Mouse (Mus musculus): ENCODE measurements around the gene Lysmd2.
"Not testable (repeated sequence)": the region's sequence is repeated elsewhere in the genome, so short reads cannot be mapped to it uniquely, and the experiment has no call there.

Gene Lysmd2

DNA sequence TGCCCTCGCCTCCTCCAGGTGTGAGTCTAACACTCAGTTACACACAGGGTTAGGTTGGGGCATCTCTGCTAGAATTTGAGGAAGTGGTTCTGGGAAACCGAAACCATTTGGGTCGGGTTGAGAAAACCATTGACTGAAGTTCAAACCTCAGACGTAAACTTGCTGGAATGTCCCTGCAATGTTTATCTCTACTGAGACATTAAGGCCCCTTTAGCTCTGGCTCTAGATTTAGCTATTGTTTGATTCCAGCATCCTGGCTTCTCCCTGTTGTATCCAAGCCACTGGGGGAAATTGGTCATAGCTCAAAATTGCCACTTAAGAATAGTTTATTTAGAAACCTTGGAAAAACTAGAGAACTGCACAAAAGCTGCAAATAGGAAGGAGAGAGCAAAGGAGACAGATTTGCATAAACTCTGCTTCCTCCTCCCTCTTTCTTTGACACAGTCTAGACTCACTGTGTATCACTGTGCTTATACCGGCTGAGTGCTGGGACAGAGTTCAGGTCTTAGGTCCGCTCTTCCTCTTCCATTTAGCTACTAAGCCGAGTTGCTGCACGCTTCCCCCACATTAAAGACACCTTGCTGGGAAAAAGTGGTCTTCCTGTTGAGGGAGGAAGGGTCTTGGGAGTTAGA is 5.4 kb downstream of the Lysmd2 start:
- DNase-seq: no peak

- no peak for DNase-seq
Observed at GRCm38 (mm10) chr9:75632111-75632510, 6.6 kb downstream of the Lysmd2 start.

- no peak for DNase-seq
Observed at GRCm38 (mm10) chr9:75632902-75633301, 7.4 kb downstream of the Lysmd2 start.

GRCm38 (mm10) chr9:75633603-75634002 is 8.1 kb downstream of the Lysmd2 start:
- no peak for DNase-seq

- DNase-seq: no peak
Observed at GRCm38 (mm10) chr9:75634226-75634625, 8.7 kb downstream of the Lysmd2 start.

GRCm38 (mm10) chr9:75645405-75645804 is 19.9 kb downstream of the Lysmd2 start:
- DNase-seq: peak; percentile 25 to 52

- no peak for DNase-seq
Observed at GRCm38 (mm10) chr9:75653981-75654911, 28.7 kb downstream of the Lysmd2 start.

DNA sequence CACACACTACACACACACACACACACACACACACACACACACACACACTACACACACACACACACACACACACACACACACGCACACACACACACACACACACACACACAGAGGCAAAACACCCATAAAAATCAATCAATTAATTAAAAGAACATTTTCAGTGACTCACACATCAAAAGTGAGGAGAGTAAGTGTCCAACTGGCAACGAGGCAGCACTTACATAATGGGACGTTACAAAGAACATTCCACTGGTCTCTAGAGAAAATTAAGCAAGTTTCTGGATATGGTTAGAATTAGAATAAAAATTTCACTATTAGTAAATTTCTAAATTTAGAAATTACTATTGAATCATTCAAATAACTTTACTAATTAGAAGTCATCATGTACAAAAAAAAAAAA is 30.9 kb downstream of the Lysmd2 start:
- DNase-seq: not testable (repeated sequence)

DNA sequence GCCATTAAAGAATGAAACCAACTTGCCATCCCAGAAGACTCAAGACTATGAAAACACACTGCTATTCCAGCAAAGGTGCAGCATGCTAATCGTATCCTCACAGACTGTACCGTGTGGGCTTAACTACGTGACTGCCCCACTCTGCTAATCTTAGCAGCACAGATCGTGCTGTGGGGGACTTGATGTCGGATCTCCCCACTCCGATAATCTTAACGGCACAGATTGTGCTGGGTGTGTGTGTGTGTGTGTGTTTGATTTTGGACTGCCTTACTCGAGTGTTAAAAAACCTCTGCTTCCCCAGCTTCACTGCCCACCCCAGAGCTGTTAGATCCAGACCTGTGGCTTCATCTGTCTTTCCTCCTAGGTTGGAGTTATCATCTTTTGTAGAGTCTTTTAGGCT is 35.4 kb downstream of the Lysmd2 start:
- DNase-seq: no peak

GRCm38 (mm10) chr9:75665364-75665763 is 39.8 kb downstream of the Lysmd2 start:
- DNase-seq: no peak

DNA sequence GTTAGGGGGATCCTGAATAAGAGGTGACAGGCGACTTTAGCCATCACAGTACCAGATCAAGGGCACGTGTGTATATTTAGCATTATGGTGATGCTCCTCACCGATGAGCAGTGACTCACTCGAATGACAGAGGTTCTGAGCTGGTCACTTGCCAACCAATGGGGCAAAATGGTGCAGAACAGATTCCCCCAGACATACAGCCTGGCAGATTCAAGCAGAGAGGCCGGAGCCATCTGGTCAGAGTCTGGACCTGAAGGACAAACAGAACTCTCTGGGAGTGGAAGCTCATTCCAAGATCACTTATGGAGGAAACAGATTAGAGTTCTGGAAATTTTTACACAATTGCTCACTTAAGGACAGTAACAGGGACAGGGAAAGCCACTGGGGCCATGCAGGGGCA is 41.1 kb downstream of the Lysmd2 start:
- no peak for DNase-seq

DNA sequence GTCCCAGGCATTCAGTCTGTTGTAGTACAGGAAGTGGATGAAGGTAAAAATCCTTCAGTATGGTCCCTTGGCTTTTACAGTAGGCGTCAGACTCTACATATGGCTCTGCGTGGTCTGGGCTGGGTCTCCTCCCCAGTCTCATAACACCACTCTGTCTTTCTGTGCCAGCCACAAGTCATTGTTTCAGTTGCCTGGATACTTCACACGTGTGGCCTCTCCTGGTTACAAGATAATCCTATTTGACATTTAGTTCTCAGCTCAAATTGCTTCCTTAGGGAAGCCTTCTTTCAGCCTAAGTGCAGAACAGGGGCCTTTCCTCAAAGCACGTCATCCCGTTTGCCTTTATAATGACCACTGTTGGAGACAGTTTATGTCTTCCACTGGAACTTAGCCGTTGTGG is 47.2 kb downstream of the Lysmd2 start:
- no peak for DNase-seq

- DNase-seq: no peak
Observed at GRCm38 (mm10) chr9:75676226-75676625, 50.7 kb downstream of the Lysmd2 start.

GRCm38 (mm10) chr9:75678341-75678740 is 52.8 kb downstream of the Lysmd2 start:
- no peak for DNase-seq

DNA sequence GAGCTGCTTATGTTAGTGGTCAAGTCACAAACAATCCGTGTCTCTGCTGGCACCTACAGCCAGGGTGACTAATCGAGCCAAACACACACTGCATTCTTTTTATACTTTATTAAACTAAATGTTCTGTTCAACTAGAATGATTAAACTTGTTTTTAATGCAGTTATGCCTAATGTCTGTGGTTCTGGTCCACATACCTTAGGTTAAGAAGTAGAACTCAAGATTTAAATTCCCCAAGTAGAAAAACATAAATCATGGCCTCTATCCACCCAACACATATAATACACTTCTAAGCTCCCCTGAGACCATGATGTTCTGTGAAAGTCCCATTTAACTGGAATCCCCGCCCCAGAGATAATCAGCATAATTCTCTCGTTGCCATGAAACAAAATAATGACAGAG is 54.1 kb downstream of the Lysmd2 start:
- DNase-seq: no peak

DNA sequence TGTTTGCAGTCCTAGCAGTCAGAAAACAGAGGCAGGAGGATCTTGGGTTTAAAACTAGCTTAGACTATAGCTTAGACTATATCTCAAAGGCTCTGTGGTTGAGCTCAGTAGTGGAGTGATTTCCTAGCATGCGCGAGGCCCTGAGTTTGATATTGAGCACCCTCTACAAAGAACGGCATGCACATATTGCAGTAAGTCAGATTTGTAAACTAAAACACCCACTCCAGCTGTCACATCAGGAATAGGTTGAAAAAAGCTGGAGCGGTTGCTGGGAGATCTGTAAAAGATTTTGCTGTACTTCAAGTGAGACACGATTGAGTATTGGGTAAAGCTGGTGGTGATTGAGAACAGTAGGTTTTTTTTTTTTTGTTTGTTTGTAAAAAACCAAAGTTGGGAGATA is 55.1 kb downstream of the Lysmd2 start:
- no peak for DNase-seq

DNA sequence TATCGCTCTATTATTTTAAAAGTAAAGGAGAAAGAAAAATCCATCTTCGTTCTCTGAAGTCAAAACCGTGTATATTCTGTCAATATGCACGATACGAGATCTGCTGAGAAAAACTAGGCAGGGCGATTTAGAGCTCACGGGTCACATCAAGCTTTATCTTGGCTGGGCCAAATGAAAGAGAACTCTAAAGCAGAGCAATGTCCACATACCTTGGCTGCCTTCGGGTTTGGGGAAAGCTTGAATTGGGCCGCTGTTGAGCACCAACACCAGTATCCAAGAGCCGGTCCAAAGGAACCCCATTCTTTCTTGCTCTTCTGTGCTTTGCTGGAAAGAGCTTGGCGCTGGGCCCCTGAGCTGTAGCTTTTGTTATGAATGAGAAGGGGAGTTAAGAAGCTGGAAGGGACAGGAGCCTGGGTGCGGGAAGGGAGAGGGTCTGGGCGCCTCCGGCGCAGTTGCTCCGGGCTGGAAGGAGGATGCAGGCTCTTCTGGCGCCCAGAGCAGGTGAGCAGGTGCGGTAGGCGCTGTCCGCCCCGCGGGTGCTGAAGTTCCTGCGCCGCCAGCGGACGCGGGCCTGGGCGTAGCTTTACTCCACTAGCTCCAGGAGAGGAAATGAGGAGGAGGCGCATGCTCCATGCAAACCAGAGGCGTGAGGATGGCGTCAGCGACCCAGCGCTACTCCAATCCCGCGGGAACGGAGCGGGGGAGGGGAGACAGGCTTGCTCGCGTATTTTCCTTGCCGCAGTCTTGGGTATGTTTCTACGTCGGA is 58.1 kb downstream of the Lysmd2 start, which contains the start of gene Scg3:
TSS of gene Scg3 (minus strand) at position 631 of the 766 bp plus-strand sequence.
- DNase-seq: peak; percentile 12 to 15

- DNase-seq: no peak
Observed at GRCm38 (mm10) chr9:75684292-75684691, 58.8 kb downstream of the Lysmd2 start.

DNA sequence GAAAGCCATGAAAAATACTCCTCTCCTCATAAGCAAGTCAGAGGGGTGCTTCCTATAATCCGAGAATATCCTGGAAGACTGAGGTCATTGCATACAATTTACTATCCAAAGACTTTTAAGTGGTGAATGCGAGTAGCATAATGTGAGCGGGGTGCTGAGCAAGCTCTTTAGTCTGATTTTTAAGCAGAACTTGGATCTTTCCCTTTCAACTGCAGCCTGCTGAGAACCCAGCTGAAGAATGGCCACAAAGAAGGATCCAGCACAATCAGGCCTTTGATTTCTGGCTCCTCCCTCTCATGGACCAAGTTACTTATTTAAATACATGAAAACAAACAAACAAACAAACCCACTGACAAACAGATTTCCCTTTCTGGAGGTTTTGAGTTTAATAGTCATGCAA is 59.2 kb downstream of the Lysmd2 start:
- DNase-seq: no peak

Measured in thymus, adult 18-20 months (tissue).